Mouse (Mus musculus) C2C12 (cell line): ENCODE results near the gene Rnf217.
A peak's percentile ranks its signal among the peaks of the same experiment; 100 is the strongest.

ENCODE experiments used
- CEBPB ChIP-seq: IDR thresholded peaks from one replicate; pipeline ENCODE4 v1.6.1; 2011; ENCODE audit warnings: low read depth, mild to moderate bottlenecking, control low read depth, moderate library complexity
- CTCF ChIP-seq: IDR thresholded peaks from one replicate; pipeline ENCODE4 v1.5.1; 2011; ENCODE audit not compliant: control insufficient read depth, insufficient read depth, insufficient read length
- MAX ChIP-seq: IDR thresholded peaks from one replicate; pipeline ENCODE4 v1.6.1; 2011; ENCODE audit warnings: mild to moderate bottlenecking, control low read depth
- MYOG ChIP-seq: IDR thresholded peaks from one replicate; pipeline ENCODE4 v1.6.1; 2011; ENCODE audit not compliant: control insufficient read depth, insufficient read length; ENCODE audit errors: extremely low read depth
- USF1 ChIP-seq: IDR thresholded peaks from one replicate; pipeline ENCODE4 v1.6.1; 2011; ENCODE audit warnings: low read depth, mild to moderate bottlenecking, control low read depth, moderate library complexity

DNA sequence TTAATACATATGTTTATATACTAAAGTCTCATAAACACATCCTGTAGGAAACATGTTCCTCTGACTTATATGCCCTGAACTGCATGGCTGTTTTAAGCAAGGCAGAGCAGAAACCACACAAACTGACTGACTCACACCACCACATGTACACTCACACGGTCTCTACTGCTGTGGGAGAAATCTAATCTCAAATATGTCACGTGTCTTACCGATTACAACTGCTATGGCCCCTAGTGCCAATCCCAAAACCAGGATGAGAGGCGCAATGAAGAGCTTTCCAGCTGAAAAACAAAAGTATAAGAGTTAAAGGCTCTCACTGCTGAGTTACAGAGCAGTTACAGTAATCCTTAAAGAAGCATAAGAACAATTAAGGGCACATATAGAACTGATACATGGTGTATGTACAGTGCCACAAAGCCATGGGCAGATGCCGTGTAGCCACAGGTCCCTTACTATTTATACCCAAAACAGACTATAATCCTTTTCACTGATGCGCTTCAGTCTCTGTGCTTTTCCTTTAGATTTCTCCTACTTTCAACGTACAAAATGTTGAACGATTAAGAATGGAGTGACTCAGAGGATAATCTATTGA lies 105.3 kb downstream of the Rnf217 start:
- TF ChIP-seq MAX (peak; percentile 38), CEBPB (no peak), CTCF (no peak), USF1 (peak; percentile 91), MYOG (no peak)
